Mouse (Mus musculus) layer of hippocampus, postnatal 25 days (tissue): ENCODE data around the gene Cse1l. TPM values are rescaled to one million over a fixed set of nuclear protein-coding genes. Genes with fewer than 3 reads are reported as not detected.

Experiments
- DNase-seq, 2 experiments: peaks; one replicate each; pipeline ENCODE4 v3.0.0; 2022; ENCODE audit warnings: mixed read lengths in 2 of 2, low spot score in 1 of 2; ENCODE audit errors: extremely low spot score in 1 of 2
- total RNA-seq, 2 experiments: library from RNA; stranded (reverse); gene quantifications; 2 replicates each; pipeline ENCODE4 v1.2.3; 2021

Gene Cse1l
- total RNA-seq, 2 experiments from 2014 or later = 51.6 to 52.6 TPM

DNA sequence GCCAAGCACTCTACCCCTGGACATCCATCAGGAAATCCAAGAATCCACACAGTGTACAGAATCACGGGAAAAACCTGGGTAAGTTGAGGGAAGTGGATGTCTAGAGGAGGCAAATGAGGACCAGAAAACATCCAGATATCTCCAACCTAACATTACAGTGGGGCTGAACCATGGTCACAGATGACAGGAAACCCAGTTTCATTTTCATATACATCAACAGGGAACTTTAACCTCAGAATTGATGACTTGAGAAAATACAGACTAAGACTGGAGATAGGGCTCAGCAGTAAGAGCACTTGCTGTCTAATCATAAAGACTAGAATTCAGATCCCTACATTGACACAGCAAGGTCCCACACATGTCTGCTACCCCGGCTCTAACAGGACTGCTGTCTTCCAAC, 58.9 kb downstream of the Cse1l start:
- DNase-seq = no peak

DNA sequence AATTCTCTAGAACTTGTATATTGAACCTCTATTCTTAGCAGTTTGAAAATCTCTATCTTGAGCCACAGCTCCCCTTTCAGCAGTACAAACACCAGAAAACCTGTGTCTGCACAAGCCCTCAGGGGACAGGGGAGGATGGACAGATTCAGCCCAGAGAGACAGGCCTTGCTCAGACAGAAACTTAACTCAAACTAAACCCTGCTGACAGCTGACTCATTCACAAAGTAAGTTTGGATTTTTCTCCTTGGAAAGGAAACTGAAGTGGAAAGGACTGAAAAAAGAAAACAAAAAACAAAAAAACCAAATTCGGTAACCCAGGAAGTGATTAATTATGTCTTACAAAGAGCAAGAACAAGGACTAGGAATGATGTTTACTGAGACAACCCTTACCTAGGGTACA, 67.3 kb downstream of the Cse1l start:
- DNase-seq = no peak

- DNase-seq = no peak
Measured at GRCm38 (mm10) chr2:166974177-166974872, 68.5 kb downstream of the Cse1l start.

DNA sequence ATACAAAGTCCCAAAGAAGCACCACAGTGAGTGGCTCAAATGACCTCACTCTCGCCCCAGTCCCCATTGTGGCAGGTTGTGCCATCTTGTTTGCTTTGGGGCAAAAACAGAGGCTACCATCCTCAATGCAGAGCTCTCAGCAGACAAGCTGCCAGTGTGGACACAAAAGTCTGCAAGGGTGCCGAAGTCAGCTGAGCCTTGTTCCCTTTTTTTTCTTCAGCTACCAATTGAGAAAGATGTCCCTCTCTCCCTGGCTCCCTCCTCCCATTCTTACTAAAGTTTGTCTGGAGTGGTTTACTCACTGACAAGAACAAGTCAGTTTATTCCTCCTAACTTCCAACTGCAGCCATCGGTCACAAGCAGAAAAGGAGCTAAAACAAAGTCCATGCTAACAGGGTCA, 70.5 kb downstream of the Cse1l start:
- DNase-seq = no peak

GRCm38 (mm10) chr2:166977490-166977889, 71.7 kb downstream of the Cse1l start:
- DNase-seq = no peak

DNA sequence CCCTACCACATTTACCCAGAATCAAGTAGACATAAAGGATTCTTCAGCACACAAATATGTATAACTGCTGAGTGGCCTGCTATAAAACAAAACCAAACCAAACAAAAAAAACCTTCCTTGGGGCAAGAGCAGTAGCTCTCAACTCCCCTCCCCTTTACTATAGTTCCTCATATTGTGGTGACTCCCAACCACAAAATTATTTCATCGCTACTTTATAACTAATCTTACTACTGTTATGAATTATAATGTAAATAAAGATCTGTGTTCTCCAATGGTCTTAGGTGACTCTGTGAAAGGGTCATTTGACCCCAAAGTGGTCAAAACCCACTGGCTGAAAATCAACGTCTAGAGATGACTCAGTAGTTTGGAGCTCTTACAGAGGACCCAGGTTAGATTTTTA, 74.3 kb downstream of the Cse1l start:
- no peak for DNase-seq

- no peak for DNase-seq
Measured at GRCm38 (mm10) chr2:166983351-166983894, 77.6 kb downstream of the Cse1l start.

GRCm38 (mm10) chr2:166990861-166991260, 85.0 kb downstream of the Cse1l start:
- DNase-seq = no peak

DNA sequence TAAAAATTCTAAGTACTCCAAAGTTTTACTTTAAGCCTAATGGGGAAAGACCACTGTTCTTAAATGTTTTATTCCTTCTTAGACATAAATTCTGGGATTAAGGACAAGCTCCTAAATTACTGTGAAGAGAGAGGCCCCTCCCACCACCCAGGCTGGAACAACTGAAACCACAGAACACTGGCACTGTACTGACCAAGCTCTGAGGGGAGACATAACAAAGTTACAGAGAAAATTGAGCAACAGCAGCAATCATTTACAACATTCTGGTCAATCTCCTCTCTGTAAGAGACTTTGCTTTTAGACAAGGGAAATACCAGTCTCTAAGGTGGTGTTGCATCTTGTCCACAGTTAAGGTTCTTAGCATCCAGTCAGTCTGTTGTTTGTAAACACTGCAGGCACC, 86.1 kb downstream of the Cse1l start:
- DNase-seq = no peak

DNA sequence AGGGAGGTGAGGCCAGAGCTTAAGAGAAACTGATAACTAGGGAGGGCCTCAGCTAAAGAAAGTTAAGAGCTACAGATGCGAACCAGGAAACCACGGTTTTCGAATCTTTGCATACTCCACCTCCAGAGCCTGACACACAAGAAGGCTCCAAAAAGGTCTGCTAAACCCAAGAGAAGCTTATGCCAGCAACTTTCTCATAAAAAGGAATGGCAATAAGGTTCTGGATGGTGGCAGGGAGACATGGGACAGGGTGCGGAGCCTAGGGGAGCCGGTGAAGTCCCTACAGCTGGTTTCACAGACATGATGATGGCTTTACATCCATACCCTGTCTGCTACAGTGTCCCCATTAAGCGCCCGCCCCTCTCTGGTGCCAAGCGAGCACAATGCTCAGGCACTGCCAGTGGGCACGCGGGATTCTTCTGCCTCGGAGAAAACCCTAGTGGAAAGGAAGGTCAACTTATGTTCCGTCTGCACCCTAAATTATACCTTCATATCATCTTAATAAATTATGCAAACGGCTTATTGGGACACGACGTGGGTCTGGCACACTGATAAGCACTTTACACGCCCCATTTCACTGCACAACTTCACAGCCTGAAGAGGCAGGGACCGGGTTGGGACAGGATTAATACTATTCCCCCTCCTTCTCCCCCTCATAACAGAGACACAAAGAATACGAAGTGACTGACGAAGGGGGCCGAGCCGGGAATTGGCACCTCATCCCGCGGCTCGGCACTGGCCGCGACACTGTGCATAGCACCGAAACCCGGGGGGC, 89.4 kb downstream of the Cse1l start:
- peak in 1 of 2 experiments; percentile 25 for DNase-seq

Other genes with a start within 250 kb of the Cse1l start
- 10 to 100 TPM; 75.4 to 85.2 TPM for gene Prex1, start 192.2 kb upstream of the Cse1l start, total RNA-seq
- gene Trp53rkb, start 113.5 kb upstream of the Cse1l start, total RNA-seq = 1 to 10 TPM; 4.4 to 7.3 TPM
- gene Arfgef2, start 100.5 kb upstream of the Cse1l start, total RNA-seq = 10 to 100 TPM; 45.7 to 48.5 TPM
- gene Stau1, start 90.3 kb downstream of the Cse1l start, total RNA-seq = 10 to 100 TPM; 57.8 to 65.3 TPM
- 10 to 100 TPM; 26.8 to 32.6 TPM for gene Ddx27, start 109.2 kb downstream of the Cse1l start, total RNA-seq
- gene Znfx1, start 157.0 kb downstream of the Cse1l start, total RNA-seq = 10 to 100 TPM; 36.7 to 39.0 TPM